Mouse (Mus musculus) layer of hippocampus, adult 2 months (tissue): ENCODE data around the gene Olfr1205. TPM values are rescaled to one million over a fixed set of nuclear protein-coding genes. Genes with fewer than 3 reads are reported as not detected.

Source experiments
- DNase-seq, 2 experiments: peaks; one replicate each; pipeline ENCODE4 v3.0.0; 2022; ENCODE audit warnings: low spot score in 2 of 2
- H3K27ac ChIP-seq: fragments of 200-600 bp; 2 replicates; pipeline ENCODE4 v1.8.1; 2022
- H3K4me3 ChIP-seq: fragments of 200-600 bp; 2 replicates; pipeline ENCODE4 v1.8.1; 2022; ENCODE audit warnings: mild to moderate bottlenecking
- CTCF ChIP-seq: fragments of 200-600 bp; conservative IDR thresholded peaks from 2 replicates; pipeline ENCODE4 v1.8.1; 2022; ENCODE audit warnings: antibody characterized with exemption, mild to moderate bottlenecking, moderate library complexity
- long read RNA-seq, 2 experiments: library from polyadenylated mRNA; stranded (forward); transcript quantifications; one replicate each; pipeline ENCODE4 v2.0.0; 2021; ENCODE audit warnings: borderline mapping rate in 2 of 2
- total RNA-seq, 2 experiments: library from RNA; stranded (reverse); gene quantifications; 2 replicates each; pipeline ENCODE4 v1.2.3; 2021

The Olfr1205 gene
- total RNA-seq = not detected
- long read RNA-seq, experiment 1 = 0 reads
- long read RNA-seq, experiment 2 = 0 reads

DNA sequence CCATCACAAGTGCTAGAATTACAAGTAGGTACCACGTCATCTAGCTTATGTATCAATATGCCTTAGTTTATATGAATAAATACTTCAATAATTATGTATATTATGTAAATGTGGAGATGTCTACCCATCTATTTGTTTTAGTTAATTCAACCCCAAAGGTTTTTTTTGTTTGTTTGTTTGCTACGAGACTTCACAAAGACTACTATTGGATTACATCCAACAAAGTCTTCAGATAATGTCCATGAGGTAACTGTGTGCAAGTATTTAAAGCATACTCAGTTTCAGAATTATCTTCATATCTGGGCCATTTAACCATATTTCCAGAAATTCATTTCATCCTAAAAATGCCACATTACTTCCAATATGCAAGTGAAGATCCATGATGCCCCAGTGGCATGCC lies at the start of gene Olfr1205:
Olfr1205 (plus strand) TSS at position 301 of the 400 bp plus-strand sequence.
- Histone ChIP-seq H3K4me3 (no peak within 1 kb of the TSS), H3K27ac (no peak within 1 kb of the TSS)
- TF ChIP-seq CTCF = no peak
- DNase-seq = no peak

DNA sequence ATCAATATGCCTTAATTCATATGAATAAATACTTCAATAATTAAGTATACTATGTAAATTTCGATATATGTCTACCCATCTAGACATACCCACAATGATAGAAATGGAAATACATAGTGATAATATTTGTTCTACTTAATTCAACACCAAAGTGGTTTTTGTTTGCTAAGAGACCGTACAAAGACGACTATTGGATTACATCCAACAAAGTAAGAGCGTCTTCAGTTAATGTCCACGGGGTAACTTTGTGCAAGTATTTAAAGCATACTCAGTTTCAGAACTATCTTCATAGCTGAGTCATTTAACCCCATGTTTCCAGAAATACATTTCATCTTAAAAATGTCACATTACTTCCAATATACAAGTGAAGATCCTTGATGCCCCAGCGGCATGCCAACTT lies 36.8 kb upstream of the Olfr1205 start, which contains the start of gene Olfr1201:
Olfr1201 (plus strand) TSS at position 301 of the 400 bp plus-strand sequence.
- no peak for DNase-seq
- TF ChIP-seq CTCF = no peak
- no peak within 1 kb of the TSS for H3K27ac ChIP-seq
- no peak within 1 kb of the TSS for H3K4me3 ChIP-seq

DNA sequence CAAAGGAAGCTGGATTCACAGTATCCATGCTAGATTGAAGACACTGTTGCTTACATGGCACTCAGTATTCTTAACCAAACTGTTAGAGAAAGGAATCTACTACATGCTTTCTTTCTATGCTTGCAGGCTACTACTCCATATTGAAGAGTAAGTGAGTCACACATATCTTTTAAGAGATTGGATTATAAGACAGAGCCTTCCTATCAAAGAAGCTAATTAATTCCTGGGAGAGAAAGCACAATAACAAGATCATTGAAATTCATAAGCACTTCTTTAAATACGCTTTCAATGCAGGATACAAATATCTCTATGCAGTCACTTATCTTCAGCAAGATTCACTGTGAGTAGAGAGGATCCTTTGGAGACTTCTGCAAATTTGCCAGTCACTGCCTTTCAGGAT lies 15.3 kb upstream of the Olfr1205 start, which contains the start of gene Olfr1202:
Olfr1202 (plus strand) TSS at position 301 of the 400 bp plus-strand sequence.
- TF ChIP-seq CTCF = no peak
- no peak for DNase-seq
- Histone ChIP-seq H3K4me3 (no peak within 1 kb of the TSS), H3K27ac (no peak within 1 kb of the TSS)

DNA sequence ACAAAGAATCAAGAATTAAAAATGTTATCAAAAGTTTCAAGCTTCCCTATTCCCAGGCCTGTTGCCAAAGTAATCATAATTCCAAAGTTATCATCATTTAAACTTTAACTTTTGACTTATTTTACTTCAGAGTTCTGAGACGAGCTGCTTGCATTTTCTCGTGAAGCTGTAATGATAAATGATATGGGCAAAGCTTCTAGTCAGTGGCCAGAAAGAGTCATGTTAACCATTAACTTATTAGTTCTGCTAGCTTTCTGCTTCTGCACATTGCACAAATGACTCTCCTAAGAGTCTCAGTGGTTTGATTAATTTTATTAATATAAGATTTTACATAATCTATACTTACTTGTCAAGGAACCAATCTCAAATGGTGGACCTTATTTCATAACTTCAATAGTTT lies 8.9 kb downstream of the Olfr1205 start:
- no peak for DNase-seq
- no peak overlapping the region for H3K27ac ChIP-seq
- H3K4me3 ChIP-seq = no peak overlapping the region
- TF ChIP-seq CTCF = no peak

- no peak within 1 kb of the TSS for H3K4me3 ChIP-seq
- no peak for DNase-seq
- no peak for TF ChIP-seq CTCF
- H3K27ac ChIP-seq = no peak within 1 kb of the TSS
Observed at GRCm38 (mm10) chr2:88848992-88849391, 19.5 kb downstream of the Olfr1205 start, which contains the start of gene Olfr1204. TSS of gene Olfr1204 (plus strand) at chr2:88849292.

DNA sequence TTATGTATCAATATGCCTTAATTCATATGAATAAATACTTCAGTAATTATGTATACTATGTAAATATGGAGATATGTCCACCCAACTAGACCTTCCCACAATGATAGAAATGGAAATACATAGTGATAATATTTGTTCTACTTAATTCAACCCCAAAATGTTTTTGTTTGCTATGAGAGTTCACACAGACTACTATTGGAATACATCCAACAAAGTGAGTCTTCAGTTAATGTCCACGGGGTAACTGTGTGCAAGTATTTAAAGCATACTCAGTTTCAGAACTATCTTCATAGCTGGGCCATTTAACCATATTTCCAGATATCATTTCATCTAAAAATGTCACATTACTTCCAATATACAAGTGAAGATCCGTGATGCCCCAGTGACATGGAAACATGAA lies 33.4 kb downstream of the Olfr1205 start, which contains the start of gene Olfr1206:
Olfr1206 (plus strand) TSS at position 301 of the 400 bp plus-strand sequence.
- DNase-seq = no peak
- no peak within 1 kb of the TSS for H3K4me3 ChIP-seq
- H3K27ac ChIP-seq = no peak within 1 kb of the TSS
- TF ChIP-seq CTCF = no peak

Other genes with a start within 250 kb of the Olfr1205 start
- gene Olfr1189, start 243.3 kb upstream of the Olfr1205 start, total RNA-seq = not detected
- gene Olfr1191-ps1, start 189.2 kb upstream of the Olfr1205 start, total RNA-seq = under 1 TPM in 1 of 2 experiments, not detected in 1; 0.08 TPM
- gene Olfr1192-ps1, start 181.2 kb upstream of the Olfr1205 start, total RNA-seq = not detected
- gene Olfr1193, start 154.1 kb upstream of the Olfr1205 start, total RNA-seq = not detected
- not detected for gene Olfr1195, start 140.6 kb upstream of the Olfr1205 start, total RNA-seq
- gene Olfr1196, start 125.1 kb upstream of the Olfr1205 start, total RNA-seq = not detected
- gene Olfr1197, start 97.4 kb upstream of the Olfr1205 start, total RNA-seq = not detected
- not detected for gene Olfr1198, start 78.4 kb upstream of the Olfr1205 start, total RNA-seq
- not detected for gene Olfr1199, start 69.3 kb upstream of the Olfr1205 start, total RNA-seq
- not detected for gene Olfr1200, start 59.2 kb upstream of the Olfr1205 start, total RNA-seq
- not detected for gene Olfr1201, start 36.7 kb upstream of the Olfr1205 start, total RNA-seq
- not detected for gene Olfr1202, start 15.2 kb upstream of the Olfr1205 start, total RNA-seq
- gene Olfr1204, start 19.6 kb downstream of the Olfr1205 start, total RNA-seq = not detected
- gene Olfr1206, start 33.5 kb downstream of the Olfr1205 start, total RNA-seq = not detected
- gene Olfr1208, start 72.6 kb downstream of the Olfr1205 start, total RNA-seq = not detected
- gene Olfr1209, start 85.4 kb downstream of the Olfr1205 start, total RNA-seq = not detected
- gene Olfr1211, start 108.4 kb downstream of the Olfr1205 start, total RNA-seq = not detected
- not detected for gene Olfr1212, start 124.2 kb downstream of the Olfr1205 start, total RNA-seq
- not detected for gene Gm13762, start 150.5 kb downstream of the Olfr1205 start, total RNA-seq
- gene Olfr1214, start 162.9 kb downstream of the Olfr1205 start, total RNA-seq = not detected
- not detected for gene Olfr1215, start 177.2 kb downstream of the Olfr1205 start, total RNA-seq
- not detected for gene Olfr1216, start 188.6 kb downstream of the Olfr1205 start, total RNA-seq
- not detected for gene Olfr1217, start 202.3 kb downstream of the Olfr1205 start, total RNA-seq
- gene Olfr1218, start 231.4 kb downstream of the Olfr1205 start, total RNA-seq = not detected